Mouse (Mus musculus) midbrain, embryonic 15.5 days (tissue): ENCODE results near the gene Ugt1a9. TPM values are rescaled to one million over a fixed set of nuclear protein-coding genes. Genes with fewer than 3 reads are reported as not detected.

ENCODE experiments used
- ATAC-seq: fragments of 200-750 bp; cut with Nextera tagmentation; replicated peaks from 2 replicates; pipeline ENCODE4 v1.8.0; 2017; ENCODE audit warnings: moderate TSS enrichment
- H3K27ac ChIP-seq: fragments of 300-500 bp; sonication (generic); 2 replicates; pipeline ENCODE4 v1.5.1; 2015; ENCODE audit warnings: mild to moderate bottlenecking, inconsistent platforms
- H3K27me3 ChIP-seq: fragments of 300-500 bp; sonication (generic); replicated peaks from 2 replicates; pipeline ENCODE4 v1.6.1; 2015; ENCODE audit warnings: inconsistent platforms
- H3K36me3 ChIP-seq: fragments of 300-500 bp; sonication (generic); replicated peaks from 2 replicates; pipeline ENCODE4 v1.6.1; 2015; ENCODE audit warnings: inconsistent platforms
- H3K4me1 ChIP-seq: fragments of 300-500 bp; sonication (generic); 2 replicates; pipeline ENCODE4 v1.6.1; 2015; ENCODE audit warnings: inconsistent platforms
- H3K4me2 ChIP-seq: fragments of 300-500 bp; sonication (generic); 2 replicates; pipeline ENCODE4 v1.6.1; 2015; ENCODE audit warnings: inconsistent platforms, mild to moderate bottlenecking, moderate library complexity
- H3K4me3 ChIP-seq: fragments of 300-500 bp; sonication (generic); 2 replicates; pipeline ENCODE4 v1.5.1; 2015; ENCODE audit warnings: mild to moderate bottlenecking, inconsistent platforms
- H3K9ac ChIP-seq: fragments of 300-500 bp; sonication (generic); 2 replicates; pipeline ENCODE4 v1.6.1; 2015; ENCODE audit warnings: mild to moderate bottlenecking, inconsistent platforms
- H3K9me3 ChIP-seq: fragments of 300-500 bp; sonication (generic); 2 replicates; pipeline ENCODE4 v1.6.1; 2016; ENCODE audit warnings: inconsistent platforms
- WGBS: fragments of 180-500 bp; shearing (Covaris S2); methylation state at CpG from one replicate; pipeline ENCODE4 v1.1.7; 2015; ENCODE audit warnings: mixed read lengths; 5-methylcytosine and 5-hydroxymethylcytosine counted together
- polyA plus RNA-seq: library from polyadenylated mRNA; unstranded; fragments of >200 nt; fragmentation: Nextera tagmentation; extraction: Ambion mirVana; gene quantifications from 2 replicates; pipeline ENCODE4 v1.2.1, GENCODE M21; 2015

The Ugt1a9 gene
- polyA plus RNA-seq, 1 experiment from 2014 or later = not detected

DNA sequence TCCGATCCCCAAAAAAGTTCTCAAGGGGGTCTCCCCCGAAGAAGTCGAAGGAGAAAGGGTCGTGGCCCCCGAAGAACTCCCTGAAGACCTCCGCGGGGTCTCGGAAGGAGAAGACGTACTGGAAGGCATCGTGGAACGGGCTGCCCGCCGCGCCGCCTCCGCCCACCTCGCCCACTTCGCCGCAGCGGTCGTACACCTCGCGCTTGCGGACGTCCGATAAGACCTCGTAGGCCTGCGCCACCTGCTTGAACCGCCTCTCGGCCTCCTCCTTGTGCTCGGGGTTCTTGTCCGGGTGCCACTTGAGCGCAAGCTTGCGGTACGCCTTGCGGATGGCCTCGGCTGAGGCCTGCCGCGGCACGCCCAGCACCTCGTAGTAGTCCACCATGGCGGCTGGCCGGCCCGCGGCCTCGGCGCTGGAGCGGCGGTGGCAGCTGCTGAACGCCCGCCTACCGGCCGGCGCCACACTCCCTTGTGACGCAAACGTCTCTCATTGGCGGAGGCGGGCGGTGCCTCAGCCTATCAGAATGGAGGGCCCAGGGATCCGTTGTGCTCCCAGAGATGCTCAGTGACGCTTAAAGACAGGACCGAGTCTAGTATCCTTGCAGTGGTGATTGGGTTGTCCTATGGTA is 134.8 kb downstream of the Ugt1a9 start, which contains the start of gene Dnajb3:
Gene Dnajb3, minus strand, starts transcription at position 489 of the 629 bp plus-strand sequence.
- no peaks in the 10 kb centered on the region for H3K27me3 ChIP-seq
- peak within 1 kb of the TSS; percentile 58; the same call in 1 of the 2 replicates for H3K27ac ChIP-seq
- H3K36me3 ChIP-seq = no peaks in the 10 kb centered on the region
- H3K9me3 ChIP-seq = no peaks in the 10 kb centered on the region; the same call in 1 of the 2 replicates
- peak; percentile 100 for ATAC-seq
- peak within 1 kb of the TSS; percentile 73 for H3K9ac ChIP-seq
- H3K4me2 ChIP-seq = peak within 1 kb of the TSS; percentile 89
- peak within 1 kb of the TSS; percentile 58 for H3K4me3 ChIP-seq
- 6% methylated on average over 62 of the region's 62 CpGs for WGBS
- peaks cover 10% of the 10 kb centered on the region for H3K4me1 ChIP-seq

DNA sequence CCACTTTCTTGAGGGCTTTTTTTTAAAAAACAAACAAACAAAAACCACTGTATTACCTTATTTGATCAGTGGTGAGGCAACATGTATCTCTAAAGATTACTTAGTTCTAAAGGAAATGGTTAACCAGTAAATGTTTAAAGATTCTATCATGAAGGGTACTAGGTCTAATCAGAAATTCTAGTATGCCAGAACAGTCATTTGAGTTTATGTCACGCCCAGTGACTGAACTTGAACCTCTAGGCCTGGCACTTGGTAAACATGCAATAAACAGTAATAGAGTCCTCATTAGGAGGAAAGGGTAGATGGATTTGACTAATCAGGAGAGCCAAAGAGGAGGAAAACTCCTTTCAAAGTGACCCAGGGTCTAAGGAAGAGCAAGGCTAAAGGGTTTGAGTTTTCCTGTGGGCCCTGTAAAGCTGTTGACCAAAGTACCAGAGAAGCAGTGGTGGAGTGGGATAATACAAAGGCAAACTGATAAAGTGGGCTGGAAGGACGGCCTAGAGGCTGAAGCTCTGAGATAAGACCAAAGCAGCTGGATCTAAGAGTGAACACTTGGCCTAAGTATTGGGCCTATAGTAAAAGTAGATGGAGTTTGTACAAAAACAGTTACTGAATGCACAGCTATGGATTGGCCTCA is 136.4 kb downstream of the Ugt1a9 start:
- WGBS = 82% methylated on average over 2 of the region's 2 CpGs
- no peak overlapping the region for H3K27ac ChIP-seq
- ATAC-seq = no peak
- H3K4me2 ChIP-seq = no peak overlapping the region
- no peak overlapping the region for H3K9ac ChIP-seq
- H3K4me1 ChIP-seq = peaks cover 10% of the 10 kb centered on the region
- H3K36me3 ChIP-seq = no peaks in the 10 kb centered on the region
- no peaks in the 10 kb centered on the region for H3K27me3 ChIP-seq
- H3K9me3 ChIP-seq = peaks cover 8% of the 10 kb centered on the region
- no peak overlapping the region for H3K4me3 ChIP-seq

DNA sequence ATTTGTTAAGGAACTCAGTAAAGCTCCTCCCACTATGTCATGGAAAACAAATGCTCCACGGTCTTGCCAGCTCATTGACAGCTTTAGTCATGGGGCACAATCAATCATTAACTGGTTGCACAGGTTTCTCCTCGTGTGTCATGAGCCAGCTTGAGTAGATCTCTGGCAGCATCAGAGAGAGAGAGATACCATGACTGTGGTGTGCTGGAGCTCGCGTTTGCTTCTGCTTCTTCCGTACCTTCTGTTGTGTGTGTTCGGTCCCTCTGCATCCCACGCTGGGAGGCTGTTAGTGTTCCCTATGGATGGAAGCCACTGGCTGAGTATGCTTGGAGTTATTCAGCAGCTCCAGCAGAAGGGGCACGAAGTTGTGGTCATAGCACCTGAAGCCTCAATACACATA is 141.2 kb downstream of the Ugt1a9 start, which contains the start of gene Ugt1a1:
Gene Ugt1a1, plus strand, starts transcription at position 148 of the 400 bp plus-strand sequence.
- Histone ChIP-seq H3K27me3 (no peaks in the 10 kb centered on the region), H3K4me3 (no peak within 1 kb of the TSS), H3K4me1 (no peaks in the 10 kb centered on the region), H3K36me3 (no peaks in the 10 kb centered on the region), H3K4me2 (no peak within 1 kb of the TSS), H3K9ac (no peak within 1 kb of the TSS), H3K9me3 (peaks cover 52% of the 10 kb centered on the region), H3K27ac (no peak within 1 kb of the TSS)
- 70% methylated on average over 8 of the region's 8 CpGs for WGBS
- ATAC-seq = 0 out of 2 replicates have a peak, but pooled peaks have one; percentile 25

GRCm38 (mm10) chr1:88212341-88213045 is 141.9 kb downstream of the Ugt1a9 start:
- Histone ChIP-seq H3K27ac (no peak overlapping the region), H3K9me3 (peaks cover 59% of the 10 kb centered on the region), H3K4me1 (no peaks in the 10 kb centered on the region), H3K9ac (no peak overlapping the region), H3K36me3 (no peaks in the 10 kb centered on the region), H3K4me3 (no peak overlapping the region), H3K4me2 (no peak overlapping the region), H3K27me3 (no peaks in the 10 kb centered on the region)
- ATAC-seq = 0 out of 2 replicates have a peak, but pooled peaks have one; percentile 12
- WGBS = 61% methylated on average over 8 of the region's 8 CpGs

GRCm38 (mm10) chr1:88213061-88213460 is 142.5 kb downstream of the Ugt1a9 start:
- Histone ChIP-seq H3K27me3 (no peaks in the 10 kb centered on the region), H3K9me3 (peaks cover 61% of the 10 kb centered on the region), H3K9ac (no peak overlapping the region), H3K4me2 (no peak overlapping the region), H3K4me1 (no peaks in the 10 kb centered on the region), H3K27ac (no peak overlapping the region), H3K4me3 (no peak overlapping the region), H3K36me3 (no peaks in the 10 kb centered on the region)
- ATAC-seq = no peak
- WGBS = 77% methylated on average over 1 of the region's 1 CpGs

DNA sequence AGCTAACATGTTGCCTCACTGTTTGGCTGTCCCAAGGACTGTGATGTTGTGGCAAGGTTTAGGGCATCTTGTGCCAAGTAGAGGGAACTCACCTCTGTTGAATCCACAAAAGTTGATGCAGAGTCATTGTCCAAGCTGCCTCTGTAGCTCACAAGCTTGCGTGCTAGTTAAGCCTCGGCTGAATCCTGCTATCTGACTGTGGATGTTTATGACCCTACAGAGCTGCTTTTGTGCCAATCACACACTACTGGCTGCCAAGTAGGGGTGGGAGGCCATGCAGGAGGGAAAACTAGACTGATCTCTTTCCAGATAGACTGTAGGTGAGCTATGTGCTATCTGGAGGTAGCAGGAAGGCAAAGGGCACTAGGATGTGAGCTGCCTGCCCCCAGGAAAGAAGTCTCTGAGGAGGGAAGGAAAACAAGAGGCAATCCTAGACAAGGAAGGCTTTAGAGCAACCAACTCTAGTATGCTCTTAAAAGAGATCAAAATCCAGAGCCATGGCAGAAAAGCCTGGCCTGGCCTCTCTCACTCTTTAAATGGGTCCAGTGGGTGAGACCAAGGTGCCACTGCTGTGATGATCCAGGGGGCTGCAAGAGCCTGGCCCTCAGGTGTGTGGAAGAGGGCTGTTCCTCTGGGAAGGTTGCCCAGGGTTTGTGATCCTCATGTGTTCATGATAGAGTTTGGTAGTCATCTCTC is 143.3 kb downstream of the Ugt1a9 start:
- Histone ChIP-seq H3K9me3 (peaks cover 61% of the 10 kb centered on the region), H3K4me3 (no peak overlapping the region), H3K27me3 (no peaks in the 10 kb centered on the region), H3K4me1 (no peaks in the 10 kb centered on the region), H3K9ac (no peak overlapping the region), H3K4me2 (no peak overlapping the region), H3K27ac (no peak overlapping the region), H3K36me3 (no peaks in the 10 kb centered on the region)
- WGBS = 83% methylated on average over 2 of the region's 2 CpGs
- ATAC-seq = no peak

GRCm38 (mm10) chr1:88214462-88214952 is 143.9 kb downstream of the Ugt1a9 start:
- H3K9me3 ChIP-seq = peaks cover 61% of the 10 kb centered on the region
- WGBS = 79% methylated on average over 2 of the region's 2 CpGs
- ATAC-seq = no peak
- H3K4me1 ChIP-seq = no peaks in the 10 kb centered on the region
- no peaks in the 10 kb centered on the region for H3K27me3 ChIP-seq
- H3K4me3 ChIP-seq = no peak overlapping the region
- H3K27ac ChIP-seq = no peak overlapping the region
- no peaks in the 10 kb centered on the region for H3K36me3 ChIP-seq
- H3K4me2 ChIP-seq = no peak overlapping the region
- no peak overlapping the region for H3K9ac ChIP-seq

DNA sequence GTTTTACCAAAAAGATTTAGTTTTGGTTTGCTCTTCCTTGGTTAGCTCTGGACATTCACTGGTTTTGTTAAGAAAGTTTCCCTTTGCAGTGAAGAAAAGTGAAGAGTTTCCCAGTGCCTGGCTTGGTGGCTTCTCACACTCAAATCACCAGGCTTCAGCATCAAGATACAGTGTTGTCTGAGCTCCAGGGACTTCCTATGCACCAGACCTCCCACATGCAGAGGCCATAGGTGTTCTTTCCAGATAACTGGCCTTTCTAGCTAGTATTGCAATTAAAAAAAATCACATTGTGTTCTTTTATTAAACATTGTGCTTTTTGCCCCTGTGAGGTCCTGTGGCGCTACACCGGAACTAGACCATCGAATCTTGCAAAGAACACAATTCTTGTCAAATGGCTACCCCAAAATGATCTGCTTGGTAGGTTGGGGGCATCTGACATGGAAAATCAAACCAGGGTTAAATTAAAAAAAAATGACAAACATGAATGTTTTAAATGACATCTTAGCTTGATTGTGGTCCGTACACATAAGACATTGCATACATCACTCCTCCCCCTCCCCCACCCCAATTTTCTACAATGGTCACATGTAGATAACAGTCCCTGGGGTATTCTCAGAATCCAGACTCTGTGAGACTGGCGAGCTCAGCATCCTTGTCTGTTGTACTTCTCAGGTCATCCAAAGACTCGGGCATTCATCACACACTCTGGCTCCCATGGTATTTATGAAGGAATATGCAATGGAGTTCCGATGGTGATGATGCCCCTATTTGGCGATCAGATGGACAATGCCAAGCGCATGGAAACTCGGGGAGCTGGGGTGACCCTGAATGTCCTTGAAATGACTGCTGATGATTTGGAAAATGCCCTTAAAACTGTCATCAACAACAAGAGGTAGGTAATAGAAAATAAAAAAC is 145.1 kb downstream of the Ugt1a9 start:
- H3K4me1 ChIP-seq = no peaks in the 10 kb centered on the region
- no peak overlapping the region for H3K4me2 ChIP-seq
- no peak for ATAC-seq
- H3K4me3 ChIP-seq = no peak overlapping the region
- no peak overlapping the region for H3K27ac ChIP-seq
- peaks cover 61% of the 10 kb centered on the region for H3K9me3 ChIP-seq
- WGBS = 73% methylated on average over 10 of the region's 10 CpGs
- no peaks in the 10 kb centered on the region for H3K36me3 ChIP-seq
- H3K27me3 ChIP-seq = no peaks in the 10 kb centered on the region
- no peak overlapping the region for H3K9ac ChIP-seq

DNA sequence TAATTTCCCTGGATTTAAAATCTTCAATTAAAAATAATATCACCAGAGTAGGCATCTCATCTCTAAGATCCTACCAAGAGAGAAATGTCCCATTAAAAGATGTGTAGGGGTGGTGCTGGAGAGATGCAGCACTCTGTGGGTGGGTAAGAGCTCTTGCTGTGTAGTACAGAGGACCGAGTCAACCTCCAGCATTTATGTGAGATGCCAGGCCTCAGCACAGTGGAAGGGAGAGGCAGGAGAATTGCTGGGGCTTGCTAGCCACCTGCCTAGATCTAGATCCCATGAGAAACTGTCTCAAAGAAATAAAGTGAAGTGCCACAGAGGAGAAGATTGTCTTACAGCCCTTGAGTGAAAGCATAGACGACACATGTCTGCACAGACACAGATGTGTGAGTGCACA is 146.0 kb downstream of the Ugt1a9 start:
- Histone ChIP-seq H3K27me3 (no peaks in the 10 kb centered on the region), H3K27ac (no peak overlapping the region), H3K4me1 (no peaks in the 10 kb centered on the region), H3K36me3 (no peaks in the 10 kb centered on the region), H3K9me3 (peaks cover 58% of the 10 kb centered on the region), H3K4me2 (no peak overlapping the region), H3K4me3 (no peak overlapping the region), H3K9ac (no peak overlapping the region)
- 51% methylated on average over 2 of the region's 2 CpGs for WGBS
- ATAC-seq = no peak

GRCm38 (mm10) chr1:88217144-88217543 is 146.5 kb downstream of the Ugt1a9 start:
- Histone ChIP-seq H3K9me3 (peaks cover 54% of the 10 kb centered on the region), H3K27me3 (no peaks in the 10 kb centered on the region), H3K36me3 (no peaks in the 10 kb centered on the region), H3K4me2 (no peak overlapping the region), H3K9ac (no peak overlapping the region), H3K4me1 (no peaks in the 10 kb centered on the region), H3K4me3 (no peak overlapping the region), H3K27ac (no peak overlapping the region)
- no peak for ATAC-seq
- WGBS = 61% methylated on average over 2 of the region's 2 CpGs

DNA sequence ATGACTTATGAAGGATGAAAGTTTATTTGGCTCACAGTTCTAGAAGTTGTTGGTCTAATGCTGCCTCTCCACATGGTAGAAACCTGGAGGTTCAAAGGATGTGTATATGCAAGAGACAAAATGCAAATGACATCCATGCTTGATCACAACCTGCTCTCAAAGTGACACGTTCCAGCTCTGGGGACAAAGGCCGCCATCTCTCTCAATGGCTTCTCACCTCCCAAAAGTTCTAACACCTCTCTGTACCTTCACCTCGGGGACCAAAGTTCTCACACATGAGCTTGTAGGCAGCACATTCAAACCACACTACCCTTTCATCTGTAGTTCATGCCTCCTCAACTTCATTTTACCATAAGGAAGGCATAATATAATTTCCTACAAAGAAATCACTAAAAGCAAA is 147.0 kb downstream of the Ugt1a9 start:
- peaks cover 52% of the 10 kb centered on the region for H3K9me3 ChIP-seq
- no peaks in the 10 kb centered on the region for H3K36me3 ChIP-seq
- no peak for ATAC-seq
- no peaks in the 10 kb centered on the region for H3K27me3 ChIP-seq
- no peaks in the 10 kb centered on the region for H3K4me1 ChIP-seq
- no peak overlapping the region for H3K4me3 ChIP-seq
- H3K4me2 ChIP-seq = no peak overlapping the region
- H3K27ac ChIP-seq = no peak overlapping the region
- H3K9ac ChIP-seq = no peak overlapping the region
- 43% methylated on average over 3 of the region's 3 CpGs for WGBS
